Mouse (Mus musculus): ENCODE data around the gene Rhot2. TPM values are rescaled to one million over a fixed set of nuclear protein-coding genes. Genes with fewer than 3 reads are reported as not detected.

The Rhot2 gene
- polyA plus RNA-seq, 1 experiment from 2014 or later: 22.6 TPM

- DNase-seq (ENCODE audit: low spot score): peak; percentile 82
Observed at GRCm38 (mm10) chr17:25801029-25801428, 43.6 kb downstream of the Rhot2 start.

GRCm38 (mm10) chr17:25796951-25797369 lies 47.7 kb downstream of the Rhot2 start, which contains the start of gene Metrn:
Gene Metrn (minus strand): TSS chr17:25797136.
- DNase-seq (ENCODE audit: low spot score): peak; percentile 89

GRCm38 (mm10) chr17:25796211-25796771 lies 48.4 kb downstream of the Rhot2 start:
- no peak for DNase-seq (ENCODE audit: low spot score)

- no peak for DNase-seq (ENCODE audit: low spot score)
Observed at GRCm38 (mm10) chr17:25795609-25796092, 49.0 kb downstream of the Rhot2 start, which contains the start of gene AC134908.4. Gene AC134908.4 (minus strand): TSS chr17:25795659.

GRCm38 (mm10) chr17:25794998-25795397 lies 49.7 kb downstream of the Rhot2 start:
- DNase-seq (ENCODE audit: low spot score): no peak

GRCm38 (mm10) chr17:25794197-25794596 lies 50.5 kb downstream of the Rhot2 start:
- DNase-seq (ENCODE audit: low spot score): no peak

GRCm38 (mm10) chr17:25792615-25793014 lies 52.0 kb downstream of the Rhot2 start, which contains the start of gene Fam173a:
Gene Fam173a (minus strand): TSS chr17:25792901.
- peak; percentile 87 for DNase-seq (ENCODE audit: low spot score)

- DNase-seq (ENCODE audit: low spot score): peak; percentile 87
Observed at GRCm38 (mm10) chr17:25791843-25792527, 52.7 kb downstream of the Rhot2 start.

- no peak for DNase-seq (ENCODE audit: low spot score)
Observed at GRCm38 (mm10) chr17:25791320-25791842, 53.3 kb downstream of the Rhot2 start.

Small RNAs within 50 kb of the gene (microRNA-seq; reads per million reads assigned to microRNA genes)
- not detected for gene Mir3082 (ENCODE audit: borderline number of aligned reads)

Other genes starting within 250 kb of the Rhot2 start
- 4.6 and 5.5 TPM in 2 replicates for gene Gng13, start 127.7 kb downstream of the Rhot2 start, polyA plus RNA-seq (2015; fragmentation: Nextera tagmentation; extraction: Ambion mirVana)
- 21.1 and 23.5 TPM in 2 replicates for gene Chtf18, start 117.4 kb downstream of the Rhot2 start, polyA plus RNA-seq (2015; fragmentation: Nextera tagmentation; extraction: Ambion mirVana)
- 16.9 and 18.7 TPM in 2 replicates for gene Rpusd1, start 117.2 kb downstream of the Rhot2 start, polyA plus RNA-seq (2015; fragmentation: Nextera tagmentation; extraction: Ambion mirVana)
- gene Mslnl, start 108.8 kb downstream of the Rhot2 start, polyA plus RNA-seq (2015; fragmentation: Nextera tagmentation; extraction: Ambion mirVana): 0.14 and 0.36 TPM in 2 replicates
- 12.0 and 13.7 TPM in 2 replicates for gene Msln, start 90.5 kb downstream of the Rhot2 start, polyA plus RNA-seq (2015; fragmentation: Nextera tagmentation; extraction: Ambion mirVana)
- 29.0 and 30.9 TPM in 2 replicates for gene Narfl, start 71.1 kb downstream of the Rhot2 start, polyA plus RNA-seq (2015; fragmentation: Nextera tagmentation; extraction: Ambion mirVana)
- gene Haghl, start 59.2 kb downstream of the Rhot2 start, polyA plus RNA-seq (2015; fragmentation: Nextera tagmentation; extraction: Ambion mirVana): 55.2 and 60.5 TPM in 2 replicates
- gene Ccdc78, start 58.3 kb downstream of the Rhot2 start, polyA plus RNA-seq (2015; fragmentation: Nextera tagmentation; extraction: Ambion mirVana): 0.27 and 0.47 TPM in 2 replicates
- gene Fam173a, start 52.0 kb downstream of the Rhot2 start, polyA plus RNA-seq (2015; fragmentation: Nextera tagmentation; extraction: Ambion mirVana): 126 and 131 TPM in 2 replicates
- gene AC134908.4, start 49.2 kb downstream of the Rhot2 start, polyA plus RNA-seq (2015; fragmentation: Nextera tagmentation; extraction: Ambion mirVana): not detected in 2 replicates
- gene Metrn, start 47.7 kb downstream of the Rhot2 start, polyA plus RNA-seq (2015; fragmentation: Nextera tagmentation; extraction: Ambion mirVana): 68.5 and 71.6 TPM in 2 replicates
- 0.12 TPM in 1 of 2 replicates, not detected in the other for gene Fbxl16, start 35.8 kb downstream of the Rhot2 start, polyA plus RNA-seq (2015; fragmentation: Nextera tagmentation; extraction: Ambion mirVana)
- 25.8 and 27.3 TPM in 2 replicates for gene Wdr24, start 21.2 kb downstream of the Rhot2 start, polyA plus RNA-seq (2015; fragmentation: Nextera tagmentation; extraction: Ambion mirVana)
- gene Jmjd8, start 16.0 kb downstream of the Rhot2 start, polyA plus RNA-seq (2015; fragmentation: Nextera tagmentation; extraction: Ambion mirVana): 28.8 and 32.2 TPM in 2 replicates
- 181 and 191 TPM in 2 replicates for gene Stub1, start 11.4 kb downstream of the Rhot2 start, polyA plus RNA-seq (2015; fragmentation: Nextera tagmentation; extraction: Ambion mirVana)
- gene Rhbdl1, start 7.6 kb downstream of the Rhot2 start, polyA plus RNA-seq (2015; fragmentation: Nextera tagmentation; extraction: Ambion mirVana): 0.38 and 0.45 TPM in 2 replicates
- gene Gm20683, start 3.1 kb downstream of the Rhot2 start, polyA plus RNA-seq (2015; fragmentation: Nextera tagmentation; extraction: Ambion mirVana): 1.2 and 1.5 TPM in 2 replicates
- gene Wdr90, start 16.6 kb upstream of the Rhot2 start, polyA plus RNA-seq (2015; fragmentation: Nextera tagmentation; extraction: Ambion mirVana): 9.8 and 10.1 TPM in 2 replicates
- 24.1 and 24.5 TPM in 2 replicates for gene Mcrip2, start 23.9 kb upstream of the Rhot2 start, polyA plus RNA-seq (2015; fragmentation: Nextera tagmentation; extraction: Ambion mirVana)
- gene Mettl26, start 30.2 kb upstream of the Rhot2 start, polyA plus RNA-seq (2015; fragmentation: Nextera tagmentation; extraction: Ambion mirVana): 43.5 and 47.0 TPM in 2 replicates
- 0.46 and 0.51 TPM in 2 replicates for gene Wfikkn1, start 36.0 kb upstream of the Rhot2 start, polyA plus RNA-seq (2015; fragmentation: Nextera tagmentation; extraction: Ambion mirVana)
- 14.9 and 20.0 TPM in 2 replicates for gene Rab40c, start 74.9 kb upstream of the Rhot2 start, polyA plus RNA-seq (2015; fragmentation: Nextera tagmentation; extraction: Ambion mirVana)
- 28.8 and 34.6 TPM in 2 replicates for gene Pigq, start 100.1 kb upstream of the Rhot2 start, polyA plus RNA-seq (2015; fragmentation: Nextera tagmentation; extraction: Ambion mirVana)
- 0.36 and 0.46 TPM in 2 replicates for gene Nhlrc4, start 100.1 kb upstream of the Rhot2 start, polyA plus RNA-seq (2015; fragmentation: Nextera tagmentation; extraction: Ambion mirVana)
- not detected in 2 replicates for gene A930017K11Rik, start 107.7 kb upstream of the Rhot2 start, polyA plus RNA-seq (2015; fragmentation: Nextera tagmentation; extraction: Ambion mirVana)
- gene Capn15, start 140.9 kb upstream of the Rhot2 start, polyA plus RNA-seq (2015; fragmentation: Nextera tagmentation; extraction: Ambion mirVana): 15.3 and 17.0 TPM in 2 replicates
- gene Rab11fip3, start 224.7 kb upstream of the Rhot2 start, polyA plus RNA-seq (2015; fragmentation: Nextera tagmentation; extraction: Ambion mirVana): 3.1 and 4.7 TPM in 2 replicates
- 11.4 and 13.1 TPM in 2 replicates for gene Decr2, start 245.5 kb upstream of the Rhot2 start, polyA plus RNA-seq (2015; fragmentation: Nextera tagmentation; extraction: Ambion mirVana)

All from thymus, postnatal 0 days (tissue).